Mouse (Mus musculus) intestine, embryonic 14.5 days (tissue): ENCODE measurements around the gene Ddx39b. TPM values are rescaled to one million over a fixed set of nuclear protein-coding genes. Genes with fewer than 3 reads are reported as not detected.

Source experiments
- ATAC-seq: fragments of 200-750 bp; cut with Nextera tagmentation; replicated peaks from 2 replicates; pipeline ENCODE4 v1.8.0; 2017; ENCODE audit warnings: low read depth, moderate number of reproducible peaks, moderate TSS enrichment, moderate library complexity; ENCODE audit not compliant: low FRiP score, low TSS enrichment
- DNase-seq: peaks from one replicate; pipeline ENCODE4 v3.0.0-alpha.2; 2018; ENCODE audit warnings: low spot score
- H3K27ac ChIP-seq: fragments of 300-500 bp; sonication (generic); 2 replicates; pipeline ENCODE4 v1.5.1; 2014; ENCODE audit warnings: low read depth, mild to moderate bottlenecking, control low read depth
- H3K27me3 ChIP-seq: fragments of 300-500 bp; sonication (generic); replicated peaks from 2 replicates; pipeline ENCODE4 v1.6.1; 2014; ENCODE audit warnings: low read length, control low read depth; ENCODE audit not compliant: control insufficient read depth, insufficient read depth
- H3K36me3 ChIP-seq: fragments of 300-500 bp; sonication (generic); 2 replicates; pipeline ENCODE4 v1.6.1; 2014; ENCODE audit warnings: low read length, control low read depth; ENCODE audit not compliant: control insufficient read depth, insufficient read depth
- H3K4me1 ChIP-seq: fragments of 300-500 bp; sonication (generic); replicated peaks from 2 replicates; pipeline ENCODE4 v1.6.1; 2014; ENCODE audit warnings: low read length, control low read depth, mixed read lengths; ENCODE audit not compliant: control insufficient read depth, insufficient read depth
- H3K4me2 ChIP-seq: fragments of 300-500 bp; sonication (generic); 2 replicates; pipeline ENCODE4 v1.6.1; 2014; ENCODE audit warnings: low read length
- H3K4me3 ChIP-seq: fragments of 300-500 bp; sonication (generic); 2 replicates; pipeline ENCODE4 v1.5.1; 2014; ENCODE audit warnings: low read depth, low read length, control low read depth, mixed read lengths
- H3K9ac ChIP-seq: fragments of 300-500 bp; sonication (generic); 2 replicates; pipeline ENCODE4 v1.6.1; 2014; ENCODE audit warnings: mild to moderate bottlenecking, low read length
- H3K9me3 ChIP-seq: fragments of 300-500 bp; sonication (generic); 2 replicates; pipeline ENCODE4 v1.6.1; 2016; ENCODE audit warnings: low read length, control low read depth; ENCODE audit not compliant: control insufficient read depth
- WGBS: fragments of 180-500 bp; shearing (Covaris S2); extraction: QIAGEN DNeasy Blood & Tissue Kit; methylation state at CpG from one replicate; pipeline ENCODE4 v1.1.7; 2014; 5-methylcytosine and 5-hydroxymethylcytosine counted together
- polyA plus RNA-seq: library from polyadenylated mRNA; unstranded; fragments of >200 nt; fragmentation: Nextera tagmentation; extraction: Ambion mirVana; gene quantifications from 2 replicates; pipeline ENCODE4 v1.2.1, GENCODE M21; 2014

The Ddx39b gene
- polyA plus RNA-seq, 1 experiment from 2014 or later: 458 TPM

- H3K4me2 ChIP-seq: no peak overlapping the region
- H3K4me1 ChIP-seq: no peaks in the 10 kb centered on the region
- H3K36me3 ChIP-seq: peaks cover 5% of the 10 kb centered on the region
- DNase-seq: no peak
- peaks cover 13% of the 10 kb centered on the region for H3K27me3 ChIP-seq
- H3K27ac ChIP-seq: no peak overlapping the region
- WGBS: 61% methylated on average over 13 of the region's 14 CpGs
- no peak overlapping the region for H3K9ac ChIP-seq
- H3K9me3 ChIP-seq: no peaks in the 10 kb centered on the region
- H3K4me3 ChIP-seq: no peak overlapping the region
- no peak for ATAC-seq
Observed at GRCm38 (mm10) chr17:35258492-35259478, 17.2 kb downstream of the Ddx39b start.

- DNase-seq (no peak), ATAC-seq (no peak)
- H3K4me1 ChIP-seq: no peaks in the 10 kb centered on the region
- no peak overlapping the region for H3K4me2 ChIP-seq
- H3K4me3 ChIP-seq: no peak overlapping the region
- H3K36me3 ChIP-seq: no peaks in the 10 kb centered on the region
- H3K9ac ChIP-seq: no peak overlapping the region
- H3K27me3 ChIP-seq: peaks cover 16% of the 10 kb centered on the region
- H3K9me3 ChIP-seq: no peaks in the 10 kb centered on the region
- H3K27ac ChIP-seq: no peak overlapping the region
- WGBS: 75% methylated on average over 4 of the region's 4 CpGs
Observed at GRCm38 (mm10) chr17:35259621-35260020, 18.1 kb downstream of the Ddx39b start.

- Histone ChIP-seq H3K4me2 (no peak overlapping the region), H3K27ac (no peak overlapping the region), H3K9ac (no peak overlapping the region), H3K4me1 (no peaks in the 10 kb centered on the region), H3K27me3 (peaks cover 21% of the 10 kb centered on the region), H3K4me3 (no peak overlapping the region), H3K9me3 (no peaks in the 10 kb centered on the region), H3K36me3 (no peaks in the 10 kb centered on the region)
- no peak for ATAC-seq
- WGBS: 62% methylated on average over 13 of the region's 13 CpGs
- no peak for DNase-seq
Observed at GRCm38 (mm10) chr17:35261651-35262050, 20.1 kb downstream of the Ddx39b start.

- WGBS: 1% methylated on average over 73 of the region's 73 CpGs
- no peak within 1 kb of the TSS for H3K27ac ChIP-seq
- peak within 1 kb of the TSS; percentile 60 for H3K4me3 ChIP-seq
- ATAC-seq (peak; percentile 88), DNase-seq (peak; percentile 96)
- H3K36me3 ChIP-seq: no peaks in the 10 kb centered on the region
- H3K27me3 ChIP-seq: peaks cover 21% of the 10 kb centered on the region
- H3K9ac ChIP-seq: peak within 1 kb of the TSS; percentile 51; the same call in 1 of the 2 replicates
- no peaks in the 10 kb centered on the region for H3K4me1 ChIP-seq
- H3K9me3 ChIP-seq: no peaks in the 10 kb centered on the region
- peak within 1 kb of the TSS; percentile 62 for H3K4me2 ChIP-seq
Observed at GRCm38 (mm10) chr17:35262664-35263522, 21.3 kb downstream of the Ddx39b start, which contains the start of gene H2-D1. Gene H2-D1, plus strand, starts transcription at chr17:35262730.

- DNase-seq (peak; percentile 73), ATAC-seq (peak; percentile 30; the same call in 1 of the 2 replicates)
- peaks cover 21% of the 10 kb centered on the region for H3K27me3 ChIP-seq
- H3K36me3 ChIP-seq: no peaks in the 10 kb centered on the region
- no peaks in the 10 kb centered on the region for H3K4me1 ChIP-seq
- H3K9ac ChIP-seq: peak overlapping the region; percentile 51; the same call in 1 of the 2 replicates
- peak overlapping the region; percentile 62 for H3K4me2 ChIP-seq
- peak overlapping the region; percentile 60 for H3K4me3 ChIP-seq
- WGBS: 3% methylated on average over 29 of the region's 31 CpGs
- no peaks in the 10 kb centered on the region for H3K9me3 ChIP-seq
- no peak overlapping the region for H3K27ac ChIP-seq
Observed at GRCm38 (mm10) chr17:35263523-35263883, 22.0 kb downstream of the Ddx39b start.

GRCm38 (mm10) chr17:35267399-35268086, 26.0 kb downstream of the Ddx39b start:
- WGBS: 62% methylated on average over 1 of the region's 1 CpGs
- DNase-seq (no peak), ATAC-seq (no peak)
- peaks cover 10% of the 10 kb centered on the region for H3K27me3 ChIP-seq
- no peak overlapping the region for H3K9ac ChIP-seq
- H3K36me3 ChIP-seq: no peaks in the 10 kb centered on the region
- H3K27ac ChIP-seq: no peak overlapping the region
- no peaks in the 10 kb centered on the region for H3K4me1 ChIP-seq
- H3K9me3 ChIP-seq: no peaks in the 10 kb centered on the region
- no peak overlapping the region for H3K4me2 ChIP-seq
- H3K4me3 ChIP-seq: no peak overlapping the region

- no peak for ATAC-seq
Observed at GRCm38 (mm10) chr17:35269653-35270347, 28.3 kb downstream of the Ddx39b start.

More at GRCm38 (mm10) chr17:35269653-35270347, 28.3 kb downstream of the Ddx39b start:
- DNase-seq: peak; percentile 84
- Histone ChIP-seq H3K4me2 (no peak overlapping the region), H3K36me3 (no peaks in the 10 kb centered on the region), H3K27me3 (peaks cover 5% of the 10 kb centered on the region; the same call in 1 of the 2 replicates), H3K4me3 (no peak overlapping the region), H3K9me3 (no peaks in the 10 kb centered on the region), H3K27ac (no peak overlapping the region), H3K4me1 (no peaks in the 10 kb centered on the region), H3K9ac (no peak overlapping the region)
- WGBS: 32% methylated on average over 3 of the region's 3 CpGs
